ENCODE assay signal across 19 mouse cellular contexts in the genomic region with DNA sequence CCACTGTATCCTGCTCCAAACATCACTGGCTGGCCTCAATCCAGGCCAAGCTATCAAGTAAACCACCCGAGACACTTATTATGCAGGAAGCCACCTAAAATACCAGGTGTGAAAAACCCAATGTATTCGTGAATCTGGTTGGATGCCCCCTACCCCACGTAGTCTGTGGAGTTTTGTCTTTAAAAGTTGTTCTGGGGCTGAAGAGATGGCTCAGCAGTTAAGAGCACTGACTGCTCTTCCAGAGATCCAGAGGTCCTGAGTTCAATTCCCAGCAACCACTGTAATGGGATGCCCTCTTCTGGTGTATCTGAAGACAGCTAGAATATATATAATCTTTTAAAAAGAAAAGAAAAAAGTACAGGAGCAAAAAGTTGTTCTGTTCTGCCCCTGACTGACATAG. TPM values are rescaled to one million over a fixed set of nuclear protein-coding genes. Genes with fewer than 3 reads are reported as not detected.
"Had no signal": no experiment of that assay in that cellular context is flagged by ENCODE, and none has a peak within 500 bp of the region (broad histone marks: within the 10 kb centered on the region; RNA-seq: fewer than 3 reads in every experiment).

No protein-coding gene starts in this region.

- DNase-seq: lung, adult 18-20 months; lung, embryonic 14.5 days; lung, postnatal 10 days; lung, postnatal 4 days; right cerebral cortex, postnatal 25 days; right cerebral cortex, postnatal 4 days; spleen, adult 18-20 months; thymus, adult 18-20 months; thymus, postnatal 25 days; thymus, postnatal 4 days had no signal

- H3K36me3 ChIP-seq: liver, embryonic 15.5 days; midbrain, embryonic 13.5 days; midbrain, embryonic 15.5 days; neural tube, embryonic 12.5 days had no signal

- H3K9me3 ChIP-seq: liver, embryonic 15.5 days; midbrain, embryonic 10.5 days; midbrain, embryonic 13.5 days; midbrain, embryonic 15.5 days; neural tube, embryonic 12.5 days had no signal

- ATAC-seq: midbrain, embryonic 13.5 days; midbrain, embryonic 15.5 days had no signal

- H3K4me2 ChIP-seq: liver, embryonic 11.5 days; liver, embryonic 15.5 days; lung, embryonic 14.5 days; midbrain, embryonic 13.5 days; midbrain, embryonic 15.5 days; neural tube, embryonic 12.5 days had no signal

- H3K9ac ChIP-seq: liver, embryonic 15.5 days; lung, embryonic 14.5 days; midbrain, embryonic 13.5 days; midbrain, embryonic 15.5 days; neural tube, embryonic 12.5 days had no signal

- H3K27ac ChIP-seq: liver, embryonic 15.5 days; midbrain, embryonic 10.5 days; midbrain, embryonic 13.5 days; midbrain, embryonic 15.5 days; neural tube, embryonic 12.5 days had no signal

- H3K27me3 ChIP-seq: midbrain, embryonic 13.5 days; midbrain, embryonic 15.5 days; neural tube, embryonic 12.5 days had no signal

- H3K4me3 ChIP-seq: liver, embryonic 15.5 days; midbrain, embryonic 10.5 days; midbrain, embryonic 13.5 days; midbrain, embryonic 15.5 days; neural tube, embryonic 12.5 days had no signal

RNA-seq across cellular contexts. Expression of gene C1qtnf4, which starts 52.7 kb away (rescaled TPM):
- total RNA-seq: megakaryocyte, adult 5-6 weeks; megakaryocyte-erythroid progenitor cell, adult 5-6 weeks; neutrophil, adult 5-6 weeks had no signal
